Mouse (Mus musculus) neural tube, embryonic 11.5 days (tissue): ENCODE measurements around the gene A930009A15Rik. TPM values are rescaled to one million over a fixed set of nuclear protein-coding genes. Genes with fewer than 3 reads are reported as not detected.

ENCODE experiments used
- ATAC-seq: fragments of 200-750 bp; cut with Nextera tagmentation; 2 replicates; pipeline ENCODE4 v1.8.0; 2017; ENCODE audit warnings: moderate number of reproducible peaks, mild to moderate bottlenecking, moderate TSS enrichment, moderate library complexity; ENCODE audit not compliant: insufficient read depth, low FRiP score, low TSS enrichment
- DNase-seq: peaks from one replicate; pipeline ENCODE4 v3.0.0-alpha.2; 2015; ENCODE audit warnings: low spot score
- H3K27ac ChIP-seq: fragments of 300-500 bp; sonication (generic); 2 replicates; pipeline ENCODE4 v1.5.1; 2014; ENCODE audit warnings: low read depth, mild to moderate bottlenecking, low read length
- H3K27me3 ChIP-seq: fragments of 300-500 bp; sonication (generic); 2 replicates; pipeline ENCODE4 v1.6.1; 2014; ENCODE audit warnings: mild to moderate bottlenecking, low read length, mixed read lengths; ENCODE audit not compliant: control insufficient read depth, insufficient read depth
- H3K36me3 ChIP-seq: fragments of 300-500 bp; sonication (generic); 2 replicates; pipeline ENCODE4 v1.6.1; 2014; ENCODE audit warnings: mild to moderate bottlenecking, low read length, moderate library complexity, mixed read lengths; ENCODE audit not compliant: control insufficient read depth, insufficient read depth
- H3K4me1 ChIP-seq: fragments of 300-500 bp; sonication (generic); 2 replicates; pipeline ENCODE4 v1.6.1; 2014; ENCODE audit warnings: low read length, mixed read lengths; ENCODE audit not compliant: control insufficient read depth, insufficient read depth
- H3K4me2 ChIP-seq: fragments of 300-500 bp; sonication (generic); 2 replicates; pipeline ENCODE4 v1.6.1; 2014; ENCODE audit warnings: low read depth, mild to moderate bottlenecking, moderate library complexity
- H3K4me3 ChIP-seq: fragments of 300-500 bp; sonication (generic); 2 replicates; pipeline ENCODE4 v1.5.1; 2014; ENCODE audit warnings: low read depth, low read length
- H3K9ac ChIP-seq: fragments of 300-500 bp; sonication (generic); 2 replicates; pipeline ENCODE4 v1.6.1; 2014; ENCODE audit warnings: mild to moderate bottlenecking, low read length
- H3K9me3 ChIP-seq: fragments of 300-500 bp; sonication (generic); 2 replicates; pipeline ENCODE4 v1.6.1; 2016; ENCODE audit warnings: low read length; ENCODE audit not compliant: control insufficient read depth
- WGBS: fragments of 180-500 bp; shearing (Covaris S2); extraction: QIAGEN DNeasy Blood & Tissue Kit; methylation state at CpG from one replicate; pipeline ENCODE4 v1.1.7; 2014; 5-methylcytosine and 5-hydroxymethylcytosine counted together
- polyA plus RNA-seq: library from polyadenylated mRNA; unstranded; fragments of >200 nt; fragmentation: Nextera tagmentation; extraction: Ambion mirVana; gene quantifications from 2 replicates; pipeline ENCODE4 v1.2.1, GENCODE M21; 2014

Gene A930009A15Rik
- polyA plus RNA-seq, 1 experiment from 2014 or later: not detected

GRCm38 (mm10) chr10:115623481-115623880 is 53.7 kb downstream of the A930009A15Rik start:
- DNase-seq: no peak
- no peaks in the 10 kb centered on the region for H3K27me3 ChIP-seq
- H3K4me1 ChIP-seq: no peaks in the 10 kb centered on the region
- ATAC-seq: no peak
- no peak overlapping the region for H3K4me3 ChIP-seq
- WGBS: 77% methylated on average over 7 of the region's 7 CpGs
- H3K36me3 ChIP-seq: no peaks in the 10 kb centered on the region
- H3K9ac ChIP-seq: no peak overlapping the region
- H3K27ac ChIP-seq: no peak overlapping the region
- H3K9me3 ChIP-seq: no peaks in the 10 kb centered on the region
- H3K4me2 ChIP-seq: no peak overlapping the region

- ATAC-seq (no peak), DNase-seq (no peak)
- no peak overlapping the region for H3K27ac ChIP-seq
- no peak overlapping the region for H3K9ac ChIP-seq
- no peaks in the 10 kb centered on the region for H3K27me3 ChIP-seq
- H3K4me2 ChIP-seq: no peak overlapping the region
- WGBS: 70% methylated on average over 15 of the region's 15 CpGs
- no peaks in the 10 kb centered on the region for H3K36me3 ChIP-seq
- no peaks in the 10 kb centered on the region for H3K9me3 ChIP-seq
- no peak overlapping the region for H3K4me3 ChIP-seq
- H3K4me1 ChIP-seq: no peaks in the 10 kb centered on the region
Measured at GRCm38 (mm10) chr10:115623956-115624671, 54.3 kb downstream of the A930009A15Rik start.

GRCm38 (mm10) chr10:115624957-115625356 is 55.2 kb downstream of the A930009A15Rik start:
- ATAC-seq (no peak), DNase-seq (no peak)
- H3K36me3 ChIP-seq: no peaks in the 10 kb centered on the region
- H3K4me3 ChIP-seq: no peak overlapping the region
- no peaks in the 10 kb centered on the region for H3K9me3 ChIP-seq
- H3K4me1 ChIP-seq: no peaks in the 10 kb centered on the region
- no peak overlapping the region for H3K4me2 ChIP-seq
- 88% methylated on average over 2 of the region's 2 CpGs for WGBS
- no peak overlapping the region for H3K27ac ChIP-seq
- H3K9ac ChIP-seq: no peak overlapping the region
- no peaks in the 10 kb centered on the region for H3K27me3 ChIP-seq

GRCm38 (mm10) chr10:115626678-115627077 is 56.9 kb downstream of the A930009A15Rik start:
- ATAC-seq: no peak

More at GRCm38 (mm10) chr10:115626678-115627077, 56.9 kb downstream of the A930009A15Rik start:
- WGBS: 90% methylated on average over 6 of the region's 6 CpGs
- no peak overlapping the region for H3K4me2 ChIP-seq
- no peak overlapping the region for H3K9ac ChIP-seq
- DNase-seq: no peak
- H3K4me3 ChIP-seq: no peak overlapping the region
- no peaks in the 10 kb centered on the region for H3K27me3 ChIP-seq
- H3K9me3 ChIP-seq: no peaks in the 10 kb centered on the region
- no peak overlapping the region for H3K27ac ChIP-seq
- H3K36me3 ChIP-seq: no peaks in the 10 kb centered on the region
- H3K4me1 ChIP-seq: no peaks in the 10 kb centered on the region

Other genes with a start within 250 kb of the A930009A15Rik start
- 36.7 and 39.7 TPM in 2 replicates for gene Tmem19, start 207.5 kb upstream of the A930009A15Rik start, polyA plus RNA-seq
- 22.9 and 24.3 TPM in 2 replicates for gene Thap2, start 185.5 kb upstream of the A930009A15Rik start, polyA plus RNA-seq
- gene Zfc3h1, start 185.0 kb upstream of the A930009A15Rik start, polyA plus RNA-seq: 25.5 and 27.1 TPM in 2 replicates
- gene Lgr5, start 17.8 kb downstream of the A930009A15Rik start, polyA plus RNA-seq: 6.0 and 7.4 TPM in 2 replicates
- 0.28 and 0.76 TPM in 2 replicates for gene Tspan8, start 246.8 kb downstream of the A930009A15Rik start, polyA plus RNA-seq